Mouse (Mus musculus) layer of hippocampus, postnatal 10 days (tissue): Measurements from ENCODE around the gene Uspl1. TPM values are rescaled to one million over a fixed set of nuclear protein-coding genes. Genes with fewer than 3 reads are reported as not detected.
"Not testable (repeated sequence)": the region's sequence is repeated elsewhere in the genome, so short reads cannot be mapped to it uniquely, and the experiment has no call there.

Experiments used
- DNase-seq, 2 experiments: peaks; one replicate each; pipeline ENCODE4 v3.0.0; 2021; ENCODE audit warnings: low spot score in 2 of 2
- long read RNA-seq: library from polyadenylated mRNA; stranded (forward); transcript quantifications from one replicate; pipeline ENCODE4 v2.0.0, GENCODE M21; 2023
- total RNA-seq, 2 experiments: library from RNA; stranded (reverse); gene quantifications; 2 replicates each; pipeline ENCODE4 v1.2.3; 2021

Gene Uspl1
- 10 to 100 TPM; 45.4 to 45.9 TPM for total RNA-seq
- long read RNA-seq, partial matches to known transcripts: 21 of 29 reads
- long read RNA-seq, other reads (novel, unspliced or antisense): 1 of 29 reads

DNA sequence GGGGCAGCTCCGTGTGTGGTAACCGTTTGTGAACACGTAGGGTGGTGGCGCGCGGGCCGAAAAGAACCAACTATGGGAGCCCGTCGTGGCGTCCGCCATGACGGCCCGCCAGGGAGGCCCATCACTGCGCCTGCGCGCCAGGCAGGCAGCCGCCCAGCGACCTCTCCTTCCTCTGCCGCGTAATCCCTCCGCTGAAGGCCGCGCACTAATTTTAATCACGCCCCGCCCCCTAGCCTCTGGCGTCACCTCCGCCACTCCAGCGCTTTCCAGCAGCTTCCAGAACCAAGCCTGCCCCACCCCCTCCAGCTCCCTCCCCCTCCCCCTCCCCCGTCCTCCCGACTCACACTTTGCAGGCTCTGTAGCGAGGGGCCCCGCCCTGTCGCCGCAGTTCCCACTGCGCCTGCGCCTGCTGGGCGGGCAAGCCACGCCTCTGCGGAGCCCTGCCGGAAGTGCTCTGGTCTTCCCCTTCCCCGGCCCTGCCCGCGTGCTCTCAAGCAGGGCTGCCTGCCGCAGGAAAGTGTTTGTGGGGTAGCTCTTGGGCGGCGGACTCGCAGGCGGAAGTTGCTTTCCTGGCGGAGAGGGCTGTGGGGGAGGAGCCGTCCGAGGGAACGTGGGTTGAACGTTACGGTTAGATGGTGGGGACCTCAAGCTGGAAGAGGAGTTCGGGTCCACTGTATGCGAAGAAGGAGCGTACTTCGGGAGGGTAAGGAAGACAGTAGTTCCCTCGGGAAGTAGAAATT, at the start of gene Uspl1, which contains the start of gene Hmgb1:
Uspl1 (plus strand) TSS at position 247 of the 740 bp plus-strand sequence.
Hmgb1 (minus strand) TSS at position 386 of the 740 bp plus-strand sequence.
- peak; percentile 99 to 100 for DNase-seq

GRCm38 (mm10) chr5:149134751-149135454, 49.2 kb upstream of the Uspl1 start:
- no peak for DNase-seq

DNA sequence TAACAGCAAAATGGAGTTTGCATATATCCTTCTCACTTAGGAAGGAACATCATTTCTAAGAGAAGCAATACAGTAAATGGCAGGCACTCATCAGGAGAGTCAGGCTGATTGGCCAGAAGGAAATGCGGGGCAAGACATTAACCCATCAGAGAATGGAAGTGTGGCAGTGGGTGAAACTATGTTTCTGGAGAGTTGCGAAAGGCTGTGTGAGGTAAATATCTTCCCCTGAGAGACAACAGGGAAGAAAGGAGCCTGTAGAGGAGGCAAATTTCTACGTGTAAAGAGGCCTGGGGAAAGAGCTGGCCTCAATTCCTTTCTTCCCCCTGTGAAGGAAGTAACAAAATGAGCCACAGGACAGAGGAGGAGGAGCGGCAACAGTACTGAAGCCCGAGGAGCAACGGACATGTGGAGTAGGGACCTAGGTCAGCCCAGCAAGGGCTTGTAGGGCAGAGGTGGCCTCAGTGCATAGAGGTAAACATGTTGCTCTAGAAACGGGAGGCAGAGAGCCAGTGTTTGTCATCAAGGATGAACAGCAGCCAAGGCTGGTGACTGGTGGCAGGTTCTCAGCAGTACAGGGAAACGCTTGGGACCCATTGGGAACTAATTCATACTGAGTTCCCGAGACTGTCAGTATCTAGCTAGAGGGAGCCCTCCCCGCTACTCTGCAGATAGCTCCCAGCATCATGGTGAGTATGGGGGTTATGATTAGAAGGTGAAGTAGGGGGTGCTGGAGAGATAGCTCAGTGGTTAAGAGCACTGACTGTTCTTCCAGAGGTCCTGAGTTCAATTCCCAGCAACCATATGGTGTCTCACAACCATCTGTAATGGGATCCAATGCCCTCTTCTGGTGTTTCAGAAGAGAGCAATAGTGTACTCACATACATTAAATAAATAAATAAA, 48.4 kb upstream of the Uspl1 start:
- no peak for DNase-seq

DNA sequence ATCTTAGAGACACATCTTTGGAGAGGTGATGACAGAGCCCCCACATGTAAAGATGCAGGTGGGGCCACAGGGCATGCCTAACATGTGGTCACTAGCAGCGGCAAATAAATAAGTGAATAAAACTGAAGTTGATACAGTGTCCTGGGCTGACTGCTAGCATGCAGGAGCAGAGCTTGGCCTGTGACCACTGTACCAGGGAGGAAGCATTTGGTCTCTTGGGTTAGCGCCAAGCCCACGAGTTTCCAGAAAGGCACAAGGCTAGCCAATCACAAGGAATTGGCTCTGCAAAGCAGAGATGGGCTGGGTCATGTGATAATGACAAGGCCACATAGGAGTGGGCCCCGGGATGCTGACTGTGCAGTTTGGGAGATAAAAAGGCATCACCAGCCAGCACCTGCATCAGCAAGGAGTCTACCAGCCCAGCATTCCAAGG, 47.2 kb upstream of the Uspl1 start:
- DNase-seq: no peak

DNA sequence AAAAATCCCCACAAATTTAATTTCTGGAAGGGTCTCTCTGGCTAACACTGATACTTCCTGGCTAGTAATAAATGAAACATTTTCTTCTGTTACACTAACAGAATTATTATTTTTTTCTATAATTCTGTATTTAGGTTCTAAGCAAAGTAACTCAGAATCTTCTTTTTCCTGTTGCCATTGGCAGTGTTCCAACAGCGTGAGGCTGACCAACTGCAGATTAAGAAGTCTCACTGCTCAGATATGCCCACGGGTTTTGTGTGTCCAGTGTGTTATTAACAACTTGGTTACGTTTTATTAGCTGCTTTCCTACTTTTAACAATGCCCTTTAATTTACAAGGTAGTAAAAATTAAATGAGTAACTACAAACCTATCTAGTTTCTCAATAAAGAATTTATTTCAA, 46.7 kb upstream of the Uspl1 start:
- no peak for DNase-seq

DNA sequence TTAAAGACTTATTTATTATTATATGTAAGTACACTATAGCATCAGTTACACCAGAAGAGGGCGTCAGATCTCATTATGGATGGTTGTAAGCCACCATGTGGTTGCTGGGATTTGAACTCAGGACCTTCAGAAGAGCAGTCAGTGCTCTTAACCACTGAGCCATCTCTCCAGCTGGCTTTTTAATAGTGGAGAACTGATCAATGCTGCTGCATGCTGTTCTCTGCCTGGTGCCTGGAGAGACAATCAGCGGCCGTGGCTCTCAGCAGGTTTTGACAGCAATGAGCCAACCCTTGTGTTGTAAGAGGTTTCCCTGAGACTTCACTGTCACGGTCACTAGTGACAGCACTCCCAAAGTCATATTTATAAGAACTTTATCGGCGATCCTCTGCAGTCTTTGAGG, 46.1 kb upstream of the Uspl1 start:
- not testable (repeated sequence) for DNase-seq

- DNase-seq: no peak
These were observed 43.8 kb upstream of the Uspl1 start for GRCm38 (mm10) chr5:149140336-149140735.

GRCm38 (mm10) chr5:149141155-149141554, 43.0 kb upstream of the Uspl1 start:
- DNase-seq: not testable (repeated sequence)

GRCm38 (mm10) chr5:149143766-149144375, 40.3 kb upstream of the Uspl1 start:
- peak; percentile 25 to 36 for DNase-seq

DNA sequence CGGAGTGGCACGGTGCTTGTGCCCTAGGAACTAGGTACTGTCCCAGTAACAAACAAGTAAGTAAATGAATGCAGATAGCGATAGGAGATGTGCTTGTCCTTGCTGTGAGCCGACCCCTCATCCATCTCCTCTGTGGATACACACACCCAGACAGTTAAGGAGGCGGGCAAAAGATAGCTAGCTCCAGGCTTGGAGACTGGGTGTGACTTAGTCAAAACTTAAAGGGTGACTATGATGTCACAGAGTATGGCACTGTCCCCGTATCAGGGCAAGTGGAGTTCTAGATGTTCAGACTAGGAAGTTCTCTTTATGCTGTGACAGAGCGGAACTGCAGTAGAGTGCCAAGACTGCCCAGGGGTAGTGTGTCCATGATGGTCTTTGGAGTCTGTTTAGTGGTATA, 37.5 kb upstream of the Uspl1 start:
- no peak for DNase-seq

DNA sequence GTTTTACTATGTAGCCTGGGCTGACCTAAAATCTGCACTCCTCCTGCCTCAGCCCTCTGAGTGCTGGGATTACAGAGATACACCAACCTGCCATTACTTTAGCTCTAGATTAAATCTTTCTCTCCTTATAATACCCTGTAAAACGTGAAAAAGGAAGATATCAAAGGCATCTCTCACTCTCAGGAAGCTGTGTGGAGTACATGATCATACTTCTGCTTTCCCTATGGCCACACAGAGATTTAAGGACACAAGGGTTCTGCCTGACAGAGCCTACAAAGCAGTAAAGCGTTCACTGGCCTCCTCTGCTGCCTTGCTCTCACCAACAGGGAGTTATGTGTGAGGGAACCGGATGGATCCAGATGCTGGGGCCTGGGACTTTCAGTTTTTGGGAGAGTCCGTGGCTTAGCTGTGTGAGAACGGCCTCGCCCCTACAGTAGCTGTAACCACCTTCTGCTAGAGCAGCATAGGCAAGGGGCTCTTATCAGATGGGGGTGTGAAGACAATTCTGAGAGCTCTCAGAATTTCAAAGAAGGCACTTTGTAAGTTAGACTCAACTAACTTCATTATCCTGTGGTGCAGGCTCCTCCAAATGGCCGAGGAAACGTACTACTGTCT, 36.7 kb upstream of the Uspl1 start:
- DNase-seq: no peak

DNA sequence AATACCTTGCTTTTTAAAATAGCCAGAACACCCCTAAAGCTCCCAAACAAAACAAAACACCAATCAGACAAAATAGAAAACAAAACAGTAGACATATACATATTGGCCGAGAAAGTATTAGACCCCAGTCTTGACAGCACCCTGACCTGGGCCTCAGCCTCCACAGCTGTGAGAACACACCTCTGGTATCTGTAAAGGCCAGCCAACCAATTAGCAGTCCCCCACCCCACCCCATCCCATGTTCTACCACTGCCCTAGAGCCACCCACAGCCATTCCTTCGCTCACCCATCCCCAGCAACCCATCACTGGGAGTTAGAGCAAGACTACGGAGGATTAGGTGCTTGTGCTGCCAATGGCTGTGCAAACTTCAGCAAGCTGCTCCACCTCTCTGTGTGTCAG, 33.3 kb upstream of the Uspl1 start:
- no peak for DNase-seq

GRCm38 (mm10) chr5:149152063-149152773, 31.9 kb upstream of the Uspl1 start:
- DNase-seq: no peak

DNA sequence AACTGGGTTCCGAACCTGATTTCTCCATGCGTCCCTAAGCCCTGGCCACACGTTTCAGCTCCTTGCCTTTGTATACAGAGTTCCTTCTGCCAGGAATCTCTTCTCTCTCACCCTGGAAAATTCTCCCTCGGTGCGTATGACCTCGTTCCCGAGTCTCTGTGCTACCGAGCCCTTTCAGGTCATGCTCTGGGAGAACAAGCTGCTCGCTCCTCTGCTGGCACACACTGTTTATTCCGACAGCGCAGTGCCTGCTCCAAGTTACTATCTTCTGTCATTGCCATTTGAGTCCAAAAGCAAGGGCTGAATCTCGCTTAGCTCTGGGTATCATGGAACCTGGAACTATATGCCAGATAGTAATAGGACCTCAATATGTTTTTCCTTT, 31.4 kb upstream of the Uspl1 start:
- peak in 1 of 2 experiments; percentile 30 for DNase-seq

DNA sequence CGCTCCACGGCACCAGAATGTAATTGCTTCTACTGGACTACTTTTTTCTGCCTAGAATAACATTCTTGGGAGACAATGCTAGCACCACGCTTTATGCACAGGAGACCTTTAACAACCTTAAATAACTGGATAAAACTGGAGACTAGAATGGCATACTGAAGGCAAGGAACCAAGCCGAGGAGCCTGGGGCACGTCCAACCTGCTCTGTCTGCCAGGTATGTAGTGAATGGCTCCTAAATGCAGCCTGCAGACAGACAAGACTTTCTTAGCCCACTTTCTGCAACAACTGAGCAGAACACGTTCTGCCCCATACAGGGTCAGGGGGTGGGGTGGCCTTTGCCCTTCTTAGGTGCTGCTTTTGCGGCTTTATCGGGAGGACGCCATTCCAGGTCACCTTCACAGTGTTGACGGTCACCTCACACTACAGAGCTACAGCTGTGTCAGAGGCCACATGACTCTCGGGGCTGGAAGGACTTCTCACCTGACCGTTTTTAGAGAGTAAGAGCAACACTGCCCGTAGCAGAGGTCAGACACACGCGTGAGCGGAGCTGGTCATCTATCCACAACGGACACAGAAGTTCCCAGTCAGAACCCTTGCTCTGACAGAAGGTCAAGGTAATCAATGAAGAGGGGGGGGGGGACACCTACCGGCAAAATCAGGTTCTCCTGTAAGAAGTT, 27.1 kb upstream of the Uspl1 start:
- no peak for DNase-seq

DNA sequence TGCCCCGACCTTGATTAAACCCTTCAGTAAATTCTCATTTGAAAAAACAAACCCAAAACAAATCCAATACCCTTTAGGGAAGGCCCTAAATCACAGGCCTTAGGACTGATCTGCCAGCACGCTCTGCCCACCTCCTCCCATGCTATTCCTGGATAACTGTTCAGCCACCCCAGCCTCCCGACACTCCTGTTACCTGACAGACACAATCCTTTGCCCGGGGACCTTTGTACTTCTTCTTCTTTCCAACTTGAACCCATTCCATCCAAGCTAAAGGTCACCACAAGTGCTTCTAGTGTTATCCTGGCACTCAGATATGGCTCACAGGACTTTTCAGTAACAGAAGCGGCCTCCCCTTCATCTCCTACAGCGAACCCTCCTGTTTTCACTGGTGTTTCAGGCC, 25.1 kb upstream of the Uspl1 start:
- DNase-seq: no peak

GRCm38 (mm10) chr5:149160469-149160868, 23.7 kb upstream of the Uspl1 start:
- no peak for DNase-seq

GRCm38 (mm10) chr5:149162890-149163289, 21.3 kb upstream of the Uspl1 start:
- no peak for DNase-seq

DNA sequence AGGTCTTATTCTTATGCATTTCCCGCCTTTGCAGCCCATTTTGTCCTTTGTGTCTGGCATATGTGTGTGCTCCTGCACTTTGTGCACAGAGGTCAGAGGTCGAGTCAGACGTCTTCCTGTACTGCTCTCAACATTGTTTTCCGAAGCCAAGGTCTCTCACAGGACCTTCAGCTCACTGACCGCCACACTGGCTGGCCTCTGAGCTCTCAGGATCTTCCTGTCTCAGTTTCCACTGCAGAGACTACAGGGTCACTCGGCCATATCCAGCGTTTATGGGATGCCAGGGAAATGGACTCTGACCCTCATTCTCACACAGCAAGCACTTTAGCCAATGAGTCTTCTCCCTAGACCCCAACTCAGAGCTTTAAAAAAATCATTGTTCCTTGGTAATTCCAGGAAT, 19.3 kb upstream of the Uspl1 start:
- no peak for DNase-seq
